Mouse (Mus musculus): ENCODE results near the gene Sbk1.
"Not testable (repeated sequence)": the region's sequence is repeated elsewhere in the genome, so short reads cannot be mapped to it uniquely, and the experiment has no call there.

DNA sequence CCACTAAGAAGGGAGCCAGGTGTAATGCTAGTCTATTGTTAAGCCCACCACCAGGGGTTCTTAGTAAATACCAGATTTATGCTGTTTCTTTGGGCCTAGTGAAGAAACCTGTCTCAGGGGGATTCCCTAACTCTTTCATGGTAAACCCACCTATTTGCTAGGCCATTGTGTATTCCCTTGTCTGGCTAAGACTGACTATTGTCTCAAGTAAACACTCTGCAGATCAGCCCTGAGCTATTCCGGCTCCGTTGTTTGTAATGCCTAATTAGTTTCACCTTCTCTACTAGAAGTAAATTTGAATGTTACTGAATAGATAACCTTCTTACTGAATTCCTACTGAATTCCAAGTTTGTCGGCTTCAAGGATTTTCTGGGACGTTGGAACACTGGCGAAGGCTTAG lies 29.4 kb downstream of the Sbk1 start:
- TF ChIP-seq CTCF (IDR thresholded peaks at IDR 0.05; ENCODE audit: control insufficient read depth, insufficient read depth, low read length); POLR2A (IDR thresholded peaks at IDR 0.05; ENCODE audit: borderline replicate concordance, control insufficient read depth, low read depth, low read length): not testable (repeated sequence)

Measured in bone marrow, adult 2 months (tissue).